Mouse (Mus musculus) adrenal gland, postnatal 4 days (tissue): ENCODE results near the gene Stat3. TPM values are rescaled to one million over a fixed set of nuclear protein-coding genes. Genes with fewer than 3 reads are reported as not detected.

Experiments used
- DNase-seq, 2 experiments: peaks; one replicate each; pipeline ENCODE4 v3.0.0; 2021 to 2022; ENCODE audit warnings: low spot score in 2 of 2, mixed read lengths in 2 of 2
- long read RNA-seq, 2 experiments: library from polyadenylated mRNA; stranded (forward); transcript quantifications; one replicate each; pipeline ENCODE4 v2.0.0; 2021
- total RNA-seq, 2 experiments: library from RNA; stranded (reverse); gene quantifications; 2 replicates each; pipeline ENCODE4 v1.2.3; 2021

The Stat3 gene
- total RNA-seq = 10 to 100 TPM; 72.8 to 74.9 TPM
- long read RNA-seq, experiment 1, full-length matches to known transcripts = 14 of 21 reads
- long read RNA-seq, experiment 1, partial matches to known transcripts = 2 of 21 reads
- long read RNA-seq, experiment 1, other reads (novel, unspliced or antisense) = 5 of 21 reads
- long read RNA-seq, experiment 2, full-length matches to known transcripts = 30 of 47 reads
- long read RNA-seq, experiment 2, partial matches to known transcripts = 9 of 47 reads
- long read RNA-seq, experiment 2, other reads (novel, unspliced or antisense) = 8 of 47 reads

DNA sequence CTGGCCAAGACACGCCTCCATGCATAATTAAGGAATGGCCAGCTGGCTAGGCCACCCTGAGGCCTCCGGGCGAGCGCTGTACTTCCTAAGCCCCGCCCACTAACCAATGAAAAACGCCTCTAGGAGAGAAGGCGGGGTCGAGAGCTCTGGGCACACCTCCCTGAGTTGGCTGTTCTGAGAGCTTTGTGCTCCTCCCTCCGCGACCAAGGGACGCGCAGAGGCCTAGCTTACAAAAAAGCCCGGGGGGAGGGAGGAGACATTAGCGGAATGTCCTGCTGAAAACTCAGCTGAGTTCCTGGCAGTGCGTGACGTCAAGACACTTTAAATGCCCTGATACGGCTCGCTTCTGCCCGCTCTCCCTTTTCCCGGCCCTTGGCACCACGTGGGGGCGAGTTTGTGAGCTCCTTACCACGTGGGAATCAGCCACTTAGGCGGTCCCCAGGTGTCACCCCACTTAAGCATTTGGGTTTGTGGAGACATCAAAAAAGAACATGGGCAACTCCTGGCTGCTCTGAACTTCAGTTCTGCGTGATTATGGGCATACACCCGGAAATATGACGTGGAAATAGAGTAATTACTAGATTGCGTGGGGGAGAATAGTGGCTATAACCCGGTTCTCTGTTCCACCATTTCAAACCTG, at the start of gene Stat3:
Gene Stat3 (minus strand): TSS at position 29 of the 640 bp plus-strand sequence.
- peak; percentile 99 to 100 for DNase-seq

- DNase-seq = no peak
Observed at GRCm38 (mm10) chr11:100988674-100989073, 49.3 kb upstream of the Stat3 start.

DNA sequence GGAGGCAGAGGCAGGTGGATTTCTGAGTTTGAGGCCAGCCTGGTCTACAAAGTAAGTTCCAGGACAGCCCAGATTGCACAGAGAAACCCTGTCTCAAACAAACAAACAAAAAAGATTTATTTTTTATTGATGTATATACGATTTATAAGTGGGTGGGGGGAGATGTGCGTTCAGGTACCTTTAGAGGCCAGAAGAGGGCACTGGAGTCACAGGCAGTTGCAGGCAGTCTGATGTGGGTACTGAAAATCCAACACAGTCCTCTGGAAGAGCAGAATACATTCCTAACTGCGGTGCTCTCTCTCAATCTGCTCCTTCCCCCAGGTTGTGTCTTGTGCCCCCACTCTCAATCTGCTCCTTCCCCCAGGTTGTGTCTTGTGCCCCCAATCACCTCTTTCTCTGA, 46.3 kb upstream of the Stat3 start:
- DNase-seq = no peak

DNA sequence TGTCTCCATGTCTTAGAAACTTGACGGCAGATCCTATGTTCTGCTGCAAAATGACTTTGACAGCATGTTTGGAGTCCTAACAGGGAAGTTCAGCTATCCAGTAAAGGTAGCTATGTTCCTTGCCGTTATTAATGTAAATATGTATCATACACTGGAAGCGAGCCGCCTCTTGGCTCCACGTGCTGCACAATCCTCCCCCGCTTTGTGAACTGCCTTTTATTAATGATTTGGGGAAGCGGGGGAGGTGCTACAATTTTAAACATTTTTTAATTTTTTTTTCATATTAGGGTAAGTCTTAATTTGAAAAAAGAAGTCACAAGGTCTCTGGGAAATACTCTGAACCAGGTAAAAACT, 44.4 kb upstream of the Stat3 start:
- no peak for DNase-seq

DNA sequence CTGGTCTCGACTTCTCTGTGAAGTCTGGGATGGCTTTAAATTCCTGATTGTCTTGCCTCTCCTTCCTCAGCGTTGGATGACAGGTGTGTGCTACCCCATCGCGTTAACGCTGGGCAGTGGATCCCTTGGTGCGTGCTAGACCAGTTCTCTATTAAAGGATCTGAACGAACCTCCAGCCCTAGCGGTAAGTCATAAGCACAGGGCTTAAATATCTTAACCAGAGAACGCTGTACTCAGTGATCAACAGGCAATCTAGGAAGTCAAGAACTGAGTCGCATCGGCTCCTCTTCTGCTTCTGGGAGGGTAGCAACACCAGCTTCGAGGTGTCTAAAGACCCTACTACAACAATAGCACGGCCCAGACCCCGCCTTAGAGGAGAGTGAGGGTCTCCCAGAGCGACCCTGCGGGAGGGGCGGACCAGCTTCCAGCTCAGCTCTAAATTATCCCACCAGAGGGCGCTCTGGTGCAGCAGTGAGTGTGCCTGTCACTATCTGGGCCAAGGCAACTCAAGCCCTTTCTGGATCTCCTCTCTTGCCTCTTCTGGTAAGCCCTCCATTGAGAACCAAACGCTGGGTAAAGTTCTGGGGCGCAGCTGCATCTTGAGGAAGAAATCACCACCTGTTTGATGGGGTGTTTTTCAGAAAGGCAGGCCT, 43.9 kb upstream of the Stat3 start:
- peak; percentile 58 to 77 for DNase-seq

- no peak for DNase-seq
Observed at GRCm38 (mm10) chr11:100982087-100982486, 42.7 kb upstream of the Stat3 start.

- no peak for DNase-seq
Observed at GRCm38 (mm10) chr11:100981236-100981635, 41.9 kb upstream of the Stat3 start.

- DNase-seq = no peak
Observed at GRCm38 (mm10) chr11:100980438-100980837, 41.1 kb upstream of the Stat3 start.

- no peak for DNase-seq
Observed at GRCm38 (mm10) chr11:100979887-100980286, 40.5 kb upstream of the Stat3 start.

DNA sequence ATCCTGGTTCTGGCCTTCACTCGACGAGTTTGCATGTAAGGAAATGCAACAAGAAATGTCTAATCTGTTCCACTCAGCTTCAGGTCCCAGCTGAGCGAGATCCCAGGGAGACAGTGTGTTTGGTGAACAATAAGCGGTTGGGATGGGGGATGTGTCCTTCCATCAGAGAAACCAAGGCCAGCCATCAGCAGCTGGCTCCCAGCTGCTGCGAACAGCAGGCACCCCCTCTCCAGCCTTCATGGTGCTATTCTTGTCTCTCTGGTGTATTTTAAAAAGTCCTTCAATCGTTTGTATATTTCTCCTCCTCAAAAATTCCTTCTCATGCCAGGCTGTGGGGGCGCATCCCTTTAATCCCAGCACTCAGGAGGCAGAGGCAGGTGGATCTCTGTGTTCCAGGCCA, 35.9 kb upstream of the Stat3 start:
- DNase-seq = no peak

DNA sequence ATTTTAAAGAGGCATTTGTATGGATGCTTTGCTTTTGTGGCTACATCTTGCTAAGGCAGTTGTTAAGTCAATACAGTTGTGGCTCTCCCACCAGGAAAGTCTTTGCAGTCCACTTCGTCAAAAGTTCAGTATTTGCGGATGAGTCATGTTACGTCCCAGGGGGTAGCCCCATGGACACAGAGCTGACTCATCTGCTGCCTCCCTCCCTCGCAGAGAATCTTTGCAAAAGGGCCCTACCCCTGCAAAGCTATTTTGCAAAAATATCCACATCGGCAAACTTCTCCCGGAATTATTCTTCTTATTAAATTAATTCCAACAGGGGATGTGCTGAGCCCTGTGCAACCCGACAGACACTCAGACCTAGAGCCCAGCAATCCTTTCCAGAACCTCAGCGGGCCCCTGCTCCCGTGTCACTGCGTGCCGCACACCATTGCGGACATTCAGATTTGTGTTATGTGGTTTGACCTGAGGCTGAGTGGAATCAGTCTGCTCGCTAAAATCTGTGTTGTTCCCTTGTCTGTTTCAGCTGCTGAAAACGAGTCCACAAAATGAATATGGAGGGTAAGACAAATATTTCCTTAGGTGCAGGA, 35.1 kb upstream of the Stat3 start:
- no peak for DNase-seq

- no peak for DNase-seq
Observed at GRCm38 (mm10) chr11:100973245-100973644, 33.9 kb upstream of the Stat3 start.

GRCm38 (mm10) chr11:100971455-100971854, 32.1 kb upstream of the Stat3 start:
- DNase-seq = no peak

DNA sequence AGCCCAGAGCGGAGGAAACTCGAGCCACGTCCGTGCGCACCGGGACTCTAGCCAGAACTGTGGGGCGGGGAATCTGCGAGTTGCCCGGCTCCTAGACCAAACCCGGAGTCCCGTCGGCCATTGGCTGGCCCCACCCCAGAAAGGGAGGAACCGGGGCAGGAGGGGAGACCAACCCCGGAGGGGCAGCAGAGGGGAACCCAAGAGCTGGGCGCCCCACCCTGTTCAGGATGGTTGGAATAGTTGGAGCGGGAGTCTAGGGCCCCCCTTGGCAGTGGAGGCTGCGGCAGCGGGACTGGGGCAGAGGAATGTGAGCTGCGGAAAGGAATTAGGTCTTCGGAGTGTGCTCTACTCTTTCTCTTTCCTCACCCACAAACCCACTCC, 31.2 kb upstream of the Stat3 start, which contains the start of gene Cavin1:
Gene Cavin1 (minus strand): TSS at position 331 of the 381 bp plus-strand sequence.
- DNase-seq = peak; percentile 90 to 93

DNA sequence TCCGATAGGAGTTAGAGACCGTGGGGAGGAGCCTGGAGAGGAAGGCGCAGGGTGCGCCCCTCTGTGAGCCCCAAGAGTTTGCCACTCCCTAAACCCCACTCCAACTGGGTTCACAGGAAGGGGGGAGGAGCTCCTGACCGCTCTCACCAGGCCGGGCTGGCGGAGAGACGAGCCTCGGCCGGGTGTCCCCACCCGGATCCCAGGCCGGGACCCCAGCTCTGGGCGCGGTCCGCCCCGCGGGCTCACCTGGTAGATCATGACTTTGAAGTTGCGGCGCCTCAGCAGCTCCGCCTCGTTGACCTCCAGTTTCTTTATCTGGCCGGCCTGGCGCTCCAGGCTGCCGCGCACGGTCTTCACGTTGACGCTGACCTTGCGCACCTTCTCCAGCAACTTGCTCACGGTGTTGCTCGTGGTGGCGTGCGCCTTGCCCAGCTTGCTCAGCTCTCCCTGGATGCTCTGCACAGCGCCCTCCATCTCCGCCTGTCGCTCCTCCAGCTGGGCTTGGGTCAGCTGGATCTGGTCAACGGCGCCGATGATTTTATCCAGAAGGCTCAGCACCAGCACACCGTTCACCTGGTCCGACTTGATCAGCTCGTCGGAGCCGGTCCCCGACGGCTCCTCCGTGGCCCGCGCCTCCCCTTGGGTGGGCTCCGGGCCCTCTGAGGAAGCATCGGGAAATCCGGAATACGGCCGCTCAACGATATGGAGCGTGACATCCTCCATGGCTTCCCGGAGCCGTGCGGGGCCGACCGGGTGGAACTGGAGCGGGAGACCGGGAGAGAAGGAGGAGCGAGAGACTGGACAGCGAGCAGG, 30.6 kb upstream of the Stat3 start:
- DNase-seq = peak in 1 of 2 experiments; percentile 28

GRCm38 (mm10) chr11:100969189-100969743, 29.9 kb upstream of the Stat3 start:
- no peak for DNase-seq

DNA sequence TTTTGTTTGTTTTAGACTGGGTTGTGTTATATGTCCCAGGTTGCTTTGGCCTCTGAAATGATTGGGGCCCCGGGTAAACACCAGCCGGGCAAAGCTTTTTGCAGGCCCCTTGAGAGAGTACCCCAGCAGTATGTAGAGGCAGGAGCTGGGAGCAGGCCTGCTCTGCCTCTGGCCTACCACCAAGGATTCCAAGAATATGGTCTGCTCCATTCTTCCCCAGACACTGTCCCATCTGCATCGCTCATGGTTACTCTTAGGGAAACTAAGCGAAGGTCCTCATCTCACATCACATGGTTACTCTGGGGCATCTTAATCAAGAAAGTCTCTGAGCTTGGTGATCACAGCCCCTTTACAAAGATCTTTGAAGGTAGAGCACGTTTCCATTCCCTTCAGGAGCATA, 29.2 kb upstream of the Stat3 start:
- no peak for DNase-seq

DNA sequence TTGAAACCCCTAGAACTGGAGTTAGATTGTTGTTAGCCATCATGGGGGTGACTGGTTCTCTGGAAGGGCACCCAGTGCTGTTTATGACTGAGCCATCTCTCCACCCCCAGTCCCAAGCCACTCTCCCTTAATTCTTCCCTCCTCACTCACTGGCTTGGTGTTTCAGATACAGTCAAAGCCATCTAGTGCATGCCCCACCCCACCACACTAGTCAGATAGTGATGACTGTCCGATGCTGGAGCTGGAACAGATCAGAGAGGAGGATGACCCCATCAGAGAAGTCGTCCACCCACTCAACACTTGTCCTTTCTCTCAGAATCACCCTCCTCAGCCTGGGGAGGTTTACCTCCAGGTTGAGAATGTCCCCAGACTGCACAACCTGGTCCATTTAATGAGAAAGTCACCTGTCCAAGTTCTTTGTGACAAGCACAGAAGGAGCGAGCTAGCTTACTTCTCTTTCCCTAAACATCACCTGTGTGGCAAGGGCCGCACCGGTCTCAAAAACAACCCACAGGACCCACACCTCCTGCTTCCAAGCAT, 28.6 kb upstream of the Stat3 start:
- no peak for DNase-seq

- DNase-seq = no peak
Observed at GRCm38 (mm10) chr11:100967376-100967775, 28.0 kb upstream of the Stat3 start.

- no peak for DNase-seq
Observed at GRCm38 (mm10) chr11:100965760-100966159, 26.4 kb upstream of the Stat3 start.
